Mouse (Mus musculus): ENCODE data around the gene Mtnr1a. TPM values are rescaled to one million over a fixed set of nuclear protein-coding genes. Genes with fewer than 3 reads are reported as not detected.

Gene Mtnr1a
- total and polyA plus RNA-seq, 3 experiments: not detected

DNA sequence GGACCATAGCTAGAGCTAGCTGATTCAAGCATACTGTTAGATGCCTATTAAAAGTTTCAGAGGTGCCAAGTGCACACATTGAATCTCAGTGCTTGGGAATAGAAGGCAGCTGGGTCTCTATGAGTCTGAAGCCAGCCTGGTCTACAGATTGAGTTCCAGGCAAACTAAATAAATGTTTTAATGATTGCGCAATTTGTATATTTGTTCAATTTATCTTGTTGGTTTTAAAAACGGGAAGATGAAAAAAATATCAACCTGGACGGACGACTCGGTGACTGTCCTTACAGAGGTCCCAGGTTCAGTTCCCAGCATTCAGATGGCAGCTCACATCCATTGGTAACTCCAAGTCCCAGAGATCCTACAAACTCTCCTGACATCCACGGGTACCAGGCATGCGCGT, 2.0 kb downstream of the Mtnr1a start:
- TF ChIP-seq USF2 (conservative IDR thresholded peaks at IDR 0.05; ENCODE audit: low read depth, low read length) (no peak), TCF12 (IDR thresholded peaks at IDR 0.05; ENCODE audit: low read depth, low read length) (no peak), MEF2A (IDR thresholded peaks at IDR 0.05; ENCODE audit: borderline replicate concordance, low read depth, low read length) (no peak), CHD2 (IDR thresholded peaks at IDR 0.05; ENCODE audit: low read length) (no peak), SMC3 (IDR thresholded peaks at IDR 0.05; ENCODE audit: low read depth, low read length) (no peak), MAZ (IDR thresholded peaks at IDR 0.05; ENCODE audit: low read depth, low read length) (no peak), MYC (IDR thresholded peaks at IDR 0.05; ENCODE audit: low read depth, low read length) (no peak), TBP (conservative IDR thresholded peaks at IDR 0.05; ENCODE audit: low read depth, low read length) (no peak), ZNF384 (IDR thresholded peaks at IDR 0.05; ENCODE audit: low read depth, low read length) (no peak), PAX5 (IDR thresholded peaks at IDR 0.05; ENCODE audit: low read length) (no peak), NELFE (IDR thresholded peaks at IDR 0.05; ENCODE audit: low read depth, low read length) (no peak), EP300 (IDR thresholded peaks at IDR 0.05; ENCODE audit: low read length) (no peak), IRF4 (IDR thresholded peaks at IDR 0.05; ENCODE audit: low read depth, low read length) (no peak), ELF1 (IDR thresholded peaks at IDR 0.05; ENCODE audit: low read depth, low read length) (no peak), BHLHE40 (IDR thresholded peaks at IDR 0.05; ENCODE audit: low read depth, low read length) (no peak), ZKSCAN1 (IDR thresholded peaks at IDR 0.05; ENCODE audit: borderline replicate concordance, low read depth, low read length) (no peak), SIN3A (IDR thresholded peaks at IDR 0.05; ENCODE audit: low read length) (no peak), RCOR1 (conservative IDR thresholded peaks at IDR 0.05; ENCODE audit: low read depth, low read length) (no peak), GABPA (IDR thresholded peaks at IDR 0.05; ENCODE audit: insufficient replicate concordance, low read depth, low read length) (no peak)
- Histone ChIP-seq H3K36me3 (replicated peaks in 1 of 2; ENCODE audit: control insufficient read depth in 1 of 2, insufficient read depth in 1 of 2, low read length in 1 of 2) (no peaks in the 10 kb centered on the region), H3K27me3 (replicated peaks) (no peaks in the 10 kb centered on the region), H3K4me1 (ENCODE audit: control insufficient read depth in 1 of 2, insufficient read depth in 2 of 2) (no peaks in the 10 kb centered on the region), H3K4me3 (replicated peaks in 1 of 3; ENCODE audit: low read depth in 2 of 3, low read length in 2 of 3, poor library complexity in 1 of 3) (no peak overlapping the region), H3K9me3 (replicated peaks; ENCODE audit: low read length) (peaks cover 74% of the 10 kb centered on the region), H3K79me2 (replicated peaks; ENCODE audit: control insufficient read depth, extremely low read depth, insufficient read depth, poor library complexity, severe bottlenecking) (no peaks in the 10 kb centered on the region), H3K9ac (ENCODE audit: insufficient read depth, low read depth) (no peak overlapping the region), H3K27ac (ENCODE audit: insufficient read depth, low read depth) (no peak overlapping the region), H3K4me2 (ENCODE audit: insufficient read depth, low read depth, poor library complexity, severe bottlenecking) (no peak overlapping the region)
- dilution Hi-C loops (cut with MboI; ENCODE audit: extremely low pct_ligation_motif_present, extremely low pct_unique_long_range_greater_than_20kb, low sequenced_read_pairs): no loop called here
- no peak for DNase-seq (ENCODE audit: extremely low read depth)
- in situ Hi-C loops (cut with MboI; ENCODE audit: low pct_ligation_motif_present, low pct_unique_long_range_greater_than_20kb, low sequenced_read_pairs): no loop called here

DNA sequence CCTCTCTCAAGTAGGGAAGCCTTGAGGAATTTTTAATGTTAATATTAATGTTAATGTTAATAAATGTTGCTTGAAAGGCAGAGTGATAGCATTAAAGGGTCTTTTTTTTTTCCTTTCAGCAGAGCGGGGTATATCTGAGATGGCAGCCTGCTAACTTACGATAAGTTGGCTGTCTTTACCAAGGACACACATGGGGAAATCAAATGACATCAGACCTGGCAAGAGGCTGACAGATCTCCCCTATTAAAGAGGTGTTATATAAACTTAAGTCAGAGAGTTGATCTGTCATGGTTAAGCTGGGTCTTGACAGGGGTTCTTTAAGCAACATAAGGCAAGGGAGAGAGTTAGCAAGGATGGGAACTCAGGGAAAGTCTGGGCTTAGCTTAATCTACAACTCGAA, 11.9 kb downstream of the Mtnr1a start:
- H3K27ac ChIP-seq (ENCODE audit: insufficient read depth, low read depth): no peak overlapping the region
- H3K9me3 ChIP-seq (replicated peaks; ENCODE audit: low read length): peaks cover 58% of the 10 kb centered on the region
- H3K36me3 ChIP-seq (replicated peaks in 1 of 2; ENCODE audit: control insufficient read depth in 1 of 2, insufficient read depth in 1 of 2, low read length in 1 of 2): no peaks in the 10 kb centered on the region
- no peak overlapping the region for H3K4me3 ChIP-seq (replicated peaks in 1 of 3; ENCODE audit: low read depth in 2 of 3, low read length in 2 of 3, poor library complexity in 1 of 3)
- dilution Hi-C loops (cut with MboI; ENCODE audit: extremely low pct_ligation_motif_present, extremely low pct_unique_long_range_greater_than_20kb, low sequenced_read_pairs) (no loop called here), in situ Hi-C loops (cut with MboI; ENCODE audit: low pct_ligation_motif_present, low pct_unique_long_range_greater_than_20kb, low sequenced_read_pairs) (no loop called here)
- no peaks in the 10 kb centered on the region for H3K27me3 ChIP-seq (replicated peaks)
- no peaks in the 10 kb centered on the region for H3K4me1 ChIP-seq (ENCODE audit: control insufficient read depth in 1 of 2, insufficient read depth in 2 of 2)
- DNase-seq (ENCODE audit: extremely low read depth): no peak
- TF ChIP-seq ZC3H11A (IDR thresholded peaks at IDR 0.05; ENCODE audit: low read depth, low read length): no peak
- no peak for TF ChIP-seq IRF4 (IDR thresholded peaks at IDR 0.05; ENCODE audit: low read depth, low read length)
- TF ChIP-seq TCF12 (IDR thresholded peaks at IDR 0.05; ENCODE audit: low read depth, low read length): no peak
- TF ChIP-seq NELFE (IDR thresholded peaks at IDR 0.05; ENCODE audit: low read depth, low read length): no peak
- TF ChIP-seq POLR2A (IDR thresholded peaks at IDR 0.05; ENCODE audit: low read depth, low read length): no peak
- H3K9ac ChIP-seq (ENCODE audit: insufficient read depth, low read depth): no peak overlapping the region
- no peak overlapping the region for H3K4me2 ChIP-seq (ENCODE audit: insufficient read depth, low read depth, poor library complexity, severe bottlenecking)
- no peaks in the 10 kb centered on the region for H3K79me2 ChIP-seq (replicated peaks; ENCODE audit: control insufficient read depth, extremely low read depth, insufficient read depth, poor library complexity, severe bottlenecking)
